Mouse (Mus musculus): ENCODE measurements at regions not wholly inside any gene's neighbourhood (a gene's known extent, or its start where the extent isn't known, plus 50 kb on each side); places are given as distances from the start of the nearest gene placed in this dataset.

- DNase-seq (ENCODE audit: low spot score), result no peak
Measured at GRCm38 (mm10) chr7:113113266-113113893, 93.9 kb upstream of the Arntl start.

GRCm38 (mm10) chr7:113117599-113117998 lies 89.7 kb upstream of the Arntl start:
- no peak for DNase-seq (ENCODE audit: low spot score)

GRCm38 (mm10) chr7:113121911-113122319 lies 85.3 kb upstream of the Arntl start:
- DNase-seq (ENCODE audit: low spot score), result no peak

- DNase-seq (ENCODE audit: low spot score), result no peak
Measured at GRCm38 (mm10) chr7:113126010-113126409, 81.3 kb upstream of the Arntl start.

GRCm38 (mm10) chr7:113130552-113130951 lies 76.7 kb upstream of the Arntl start:
- no peak for DNase-seq (ENCODE audit: low spot score)

GRCm38 (mm10) chr7:113131945-113132538 lies 75.2 kb upstream of the Arntl start:
- DNase-seq (ENCODE audit: low spot score), result no peak

- no peak for DNase-seq (ENCODE audit: low spot score)
Measured at GRCm38 (mm10) chr7:113133891-113134290, 73.4 kb upstream of the Arntl start.

GRCm38 (mm10) chr7:113140011-113140438 lies 67.2 kb upstream of the Arntl start:
- DNase-seq (ENCODE audit: low spot score), result no peak

- no peak for DNase-seq (ENCODE audit: low spot score)
Measured at GRCm38 (mm10) chr7:113141846-113142683, 65.2 kb upstream of the Arntl start.

GRCm38 (mm10) chr7:113143552-113143951 lies 63.7 kb upstream of the Arntl start:
- DNase-seq (ENCODE audit: low spot score), result peak; percentile 31

- no peak for DNase-seq (ENCODE audit: low spot score)
Measured at GRCm38 (mm10) chr7:113145046-113145445, 62.2 kb upstream of the Arntl start.

GRCm38 (mm10) chr7:113146108-113146507 lies 61.2 kb upstream of the Arntl start:
- DNase-seq (ENCODE audit: low spot score), result no peak

GRCm38 (mm10) chr7:113146526-113146925 lies 60.7 kb upstream of the Arntl start:
- no peak for DNase-seq (ENCODE audit: low spot score)

GRCm38 (mm10) chr7:113147391-113148332 lies 59.6 kb upstream of the Arntl start:
- DNase-seq (ENCODE audit: low spot score), result no peak

GRCm38 (mm10) chr7:113148700-113149099 lies 58.6 kb upstream of the Arntl start:
- no peak for DNase-seq (ENCODE audit: low spot score)

- no peak for DNase-seq (ENCODE audit: low spot score)
Measured at GRCm38 (mm10) chr7:113149966-113150470, 57.2 kb upstream of the Arntl start.

GRCm38 (mm10) chr7:113150789-113151188 lies 56.5 kb upstream of the Arntl start:
- DNase-seq (ENCODE audit: low spot score), result no peak

- DNase-seq (ENCODE audit: low spot score), result no peak
Measured at GRCm38 (mm10) chr7:113151499-113151898, 55.8 kb upstream of the Arntl start.

- no peak for DNase-seq (ENCODE audit: low spot score)
Measured at GRCm38 (mm10) chr7:113153386-113153785, 53.9 kb upstream of the Arntl start.

GRCm38 (mm10) chr7:113154066-113154465 lies 53.2 kb upstream of the Arntl start:
- DNase-seq (ENCODE audit: low spot score), result no peak

GRCm38 (mm10) chr7:113156366-113156765 lies 50.9 kb upstream of the Arntl start:
- DNase-seq (ENCODE audit: low spot score), result no peak

All from spleen, adult 12 weeks (tissue).